Comparison of ENCODE assay signal across 8 mouse cellular contexts in genomic region chr12:112929562-112930352, GRCm38 (mm10). TPM values are rescaled to one million over a fixed set of nuclear protein-coding genes. Genes with fewer than 3 reads are reported as not detected.
A peak's percentile ranks its signal among the peaks of the same experiment; 100 is the strongest.
DNase-seq lines count a peak whose midpoint lies in the region; ATAC-seq and TF ChIP-seq lines count a peak whose summit lies in the region.

Jag2 (minus strand) TSS chr12:112929776.

- in situ Hi-C loops in CH12.LX (cut with MboI; ENCODE audit: low pct_ligation_motif_present, low pct_unique_long_range_greater_than_20kb, low sequenced_read_pairs), result no loop called here

- no peak for DNase-seq in CH12.LX (ENCODE audit: extremely low read depth)
- peak; percentile 89 for DNase-seq in brain, adult 2 months (ENCODE audit: low read depth, low spot score)
- DNase-seq in layer of hippocampus, adult 2 months (ENCODE audit: low spot score in 2 of 2), result peak; percentile 71 to 80
- DNase-seq in urinary bladder, postnatal 14 days (ENCODE audit: low spot score), result peak; percentile 69

- no peak for TF ChIP-seq RAD21 in CH12.LX (IDR thresholded peaks at IDR 0.05; ENCODE audit: low read depth, low read length)

- dilution Hi-C loops in CH12.LX (cut with MboI; ENCODE audit: extremely low pct_ligation_motif_present, extremely low pct_unique_long_range_greater_than_20kb, low sequenced_read_pairs), result no loop called here

- TF ChIP-seq POLR2A in CH12.LX (IDR thresholded peaks at IDR 0.05; ENCODE audit: low read depth, low read length), result no peak

- no peaks in the 10 kb centered on the region for H3K79me2 ChIP-seq in CH12.LX (replicated peaks; ENCODE audit: control insufficient read depth, extremely low read depth, insufficient read depth, poor library complexity, severe bottlenecking)

- peaks cover 12% of the 10 kb centered on the region for H3K9me3 ChIP-seq in CH12.LX (replicated peaks; ENCODE audit: low read length)
- no peaks in the 10 kb centered on the region for H3K9me3 ChIP-seq in forebrain, embryonic 15.5 days
- no peaks in the 10 kb centered on the region for H3K9me3 ChIP-seq in heart, embryonic 16.5 days (replicated peaks; ENCODE audit: control insufficient read depth, low read length)
- no peaks in the 10 kb centered on the region for H3K9me3 ChIP-seq in liver, embryonic 16.5 days (replicated peaks; ENCODE audit: control insufficient read depth, low read length)
- H3K9me3 ChIP-seq in neural tube, embryonic 15.5 days (replicated peaks), result no peaks in the 10 kb centered on the region

- ATAC-seq in forebrain, embryonic 15.5 days (replicated peaks), result peak; percentile 55
- peak; percentile 61 for ATAC-seq in heart, embryonic 16.5 days (replicated peaks; ENCODE audit: extremely low read depth, insufficient read depth, low FRiP score)
- ATAC-seq in liver, embryonic 16.5 days (ENCODE audit: low read depth), result peak; percentile 22; the same call in 1 of the 2 replicates
- peak; percentile 69 for ATAC-seq in neural tube, embryonic 15.5 days (ENCODE audit: low FRiP score)

- TF ChIP-seq CTCF in CH12.LX (conservative IDR thresholded peaks at IDR 0.05 in 1 of 2, IDR thresholded peaks at IDR 0.05 in 1 of 2; ENCODE audit: low read depth in 2 of 2, low read length in 2 of 2), result peak in 1 of 2 experiments; percentile 58; a peak in 2 of 4 replicates
- peak; percentile 77 for TF ChIP-seq CTCF in layer of hippocampus, adult 2 months (conservative IDR thresholded peaks at IDR 0.05)

- WGBS in forebrain, embryonic 15.5 days, result under 1% methylated on average over 75 of the region's 85 CpGs
- 1% methylated on average over 48 of the region's 85 CpGs for whole genome bisulfite sequencing in heart, embryonic 16.5 days
- WGBS in liver, embryonic 16.5 days (ENCODE audit: insufficient replicate concordance), result 1% methylated on average over 66 of the region's 85 CpGs
- WGBS in neural tube, embryonic 15.5 days, result under 1% methylated on average over 71 of the region's 85 CpGs

- peak within 1 kb of the TSS in 1 of 3 experiments; percentile 52 for H3K4me3 ChIP-seq in CH12.LX (replicated peaks in 1 of 3; ENCODE audit: low read depth in 2 of 3, low read length in 2 of 3, poor library complexity in 1 of 3)
- H3K4me3 ChIP-seq in forebrain, embryonic 15.5 days, result peak within 1 kb of the TSS; percentile 75
- peak within 1 kb of the TSS; percentile 67 for H3K4me3 ChIP-seq in heart, embryonic 16.5 days (ENCODE audit: low read length)
- H3K4me3 ChIP-seq in layer of hippocampus, adult 2 months, result peak within 1 kb of the TSS; percentile 73
- peak within 1 kb of the TSS; percentile 49 for H3K4me3 ChIP-seq in liver, embryonic 16.5 days (ENCODE audit: low read depth, low read length)
- peak within 1 kb of the TSS; percentile 74 for H3K4me3 ChIP-seq in neural tube, embryonic 15.5 days (replicated peaks)

- H3K4me1 ChIP-seq in CH12.LX (ENCODE audit: control insufficient read depth in 1 of 2, insufficient read depth in 2 of 2), result peaks cover 10 to 17% of the 10 kb centered on the region in 2 experiments
- peaks cover 26% of the 10 kb centered on the region for H3K4me1 ChIP-seq in forebrain, embryonic 15.5 days
- peaks cover 23% of the 10 kb centered on the region for H3K4me1 ChIP-seq in heart, embryonic 16.5 days (ENCODE audit: control insufficient read depth, insufficient read depth, low read length)
- peaks cover 13% of the 10 kb centered on the region for H3K4me1 ChIP-seq in liver, embryonic 16.5 days (ENCODE audit: control insufficient read depth, low read depth, low read length)
- peaks cover 49% of the 10 kb centered on the region for H3K4me1 ChIP-seq in neural tube, embryonic 15.5 days

- H3K36me3 ChIP-seq in CH12.LX (replicated peaks in 1 of 2; ENCODE audit: control insufficient read depth in 1 of 2, insufficient read depth in 1 of 2, low read length in 1 of 2), result peaks cover 0 to 2% of the 10 kb centered on the region in 2 experiments
- no peaks in the 10 kb centered on the region for H3K36me3 ChIP-seq in forebrain, embryonic 15.5 days
- no peaks in the 10 kb centered on the region for H3K36me3 ChIP-seq in heart, embryonic 16.5 days (ENCODE audit: control insufficient read depth, insufficient read depth)
- H3K36me3 ChIP-seq in liver, embryonic 16.5 days (ENCODE audit: control insufficient read depth, insufficient read depth), result no peaks in the 10 kb centered on the region
- no peaks in the 10 kb centered on the region for H3K36me3 ChIP-seq in neural tube, embryonic 15.5 days

- peaks cover 48% of the 10 kb centered on the region for H3K27me3 ChIP-seq in CH12.LX (replicated peaks)
- peaks cover 29% of the 10 kb centered on the region; the same call in 1 of the 2 replicates for H3K27me3 ChIP-seq in forebrain, embryonic 15.5 days
- H3K27me3 ChIP-seq in heart, embryonic 16.5 days (ENCODE audit: control insufficient read depth, insufficient read depth, low read length), result peaks cover 53% of the 10 kb centered on the region
- peaks cover 60% of the 10 kb centered on the region for H3K27me3 ChIP-seq in liver, embryonic 16.5 days (ENCODE audit: control insufficient read depth, insufficient read depth, low read depth, low read length)
- peaks cover 23% of the 10 kb centered on the region for H3K27me3 ChIP-seq in neural tube, embryonic 15.5 days (replicated peaks)

- no peak within 1 kb of the TSS; the same call in 1 of the 2 replicates for H3K9ac ChIP-seq in CH12.LX (ENCODE audit: insufficient read depth, low read depth)
- H3K9ac ChIP-seq in forebrain, embryonic 15.5 days (replicated peaks), result peak within 1 kb of the TSS; percentile 68
- H3K9ac ChIP-seq in heart, embryonic 16.5 days (ENCODE audit: low read length), result peak within 1 kb of the TSS; percentile 74
- H3K9ac ChIP-seq in liver, embryonic 16.5 days (ENCODE audit: low read depth, low read length), result no peak within 1 kb of the TSS
- peak within 1 kb of the TSS; percentile 66 for H3K9ac ChIP-seq in neural tube, embryonic 15.5 days (replicated peaks)

- H3K27ac ChIP-seq in CH12.LX (ENCODE audit: insufficient read depth, low read depth), result no peak within 1 kb of the TSS
- peak within 1 kb of the TSS; percentile 72 for H3K27ac ChIP-seq in forebrain, embryonic 15.5 days (replicated peaks)
- H3K27ac ChIP-seq in heart, embryonic 16.5 days (ENCODE audit: low read length), result peak within 1 kb of the TSS; percentile 50
- peak within 1 kb of the TSS; percentile 92 for H3K27ac ChIP-seq in layer of hippocampus, adult 2 months
- no peak within 1 kb of the TSS for H3K27ac ChIP-seq in liver, embryonic 16.5 days (ENCODE audit: low read length)
- H3K27ac ChIP-seq in neural tube, embryonic 15.5 days (replicated peaks), result peak within 1 kb of the TSS; percentile 89

- peak within 1 kb of the TSS; percentile 87 for H3K4me2 ChIP-seq in CH12.LX (ENCODE audit: insufficient read depth, low read depth, poor library complexity, severe bottlenecking)
- H3K4me2 ChIP-seq in forebrain, embryonic 15.5 days (replicated peaks), result peak within 1 kb of the TSS; percentile 89
- peak within 1 kb of the TSS; percentile 94 for H3K4me2 ChIP-seq in heart, embryonic 16.5 days (ENCODE audit: low read depth, low read length)
- H3K4me2 ChIP-seq in liver, embryonic 16.5 days (ENCODE audit: low read depth, low read length), result peak within 1 kb of the TSS; percentile 49
- peak within 1 kb of the TSS; percentile 75 for H3K4me2 ChIP-seq in neural tube, embryonic 15.5 days

- TF ChIP-seq EP300 in CH12.LX (IDR thresholded peaks at IDR 0.05; ENCODE audit: low read length), result no peak

TF ChIP-seq in CH12.LX, 34 proteins besides CTCF, POLR2A, EP300 and RAD21:
- TF ChIP-seq JUN (IDR thresholded peaks at IDR 0.05; ENCODE audit: insufficient read depth, low read depth, low read length) (no peak), NELFE (IDR thresholded peaks at IDR 0.05; ENCODE audit: low read depth, low read length) (no peak), POLR2AphosphoS2 (IDR thresholded peaks at IDR 0.05; ENCODE audit: low read depth, low read length) (no peak), MAZ (IDR thresholded peaks at IDR 0.05; ENCODE audit: low read depth, low read length) (peak; percentile 55; the same call in 1 of the 2 replicates), UBTF (IDR thresholded peaks at IDR 0.05; ENCODE audit: low read depth, low read length) (no peak), SMC3 (IDR thresholded peaks at IDR 0.05; ENCODE audit: low read depth, low read length) (no peak), MEF2A (IDR thresholded peaks at IDR 0.05; ENCODE audit: borderline replicate concordance, low read depth, low read length) (no peak), ETS1 (conservative IDR thresholded peaks at IDR 0.05; ENCODE audit: low read depth, low read length) (no peak), MXI1 (IDR thresholded peaks at IDR 0.05; ENCODE audit: low read depth, low read length) (no peak), NRF1 (IDR thresholded peaks at IDR 0.05; ENCODE audit: low read depth, low read length) (0 out of 2 replicates have a peak, but pooled peaks have one; percentile 22), GABPA (IDR thresholded peaks at IDR 0.05; ENCODE audit: insufficient replicate concordance, low read depth, low read length) (no peak)

RNA-seq across cellular contexts. Expression of gene Jag2, which starts in this region (rescaled TPM):
- total RNA-seq in CH12.LX (2012; rRNA removed) (3.8 and 7.6 TPM in 2 replicates), CH12.LX (2014; rRNA removed) (0.34 and 0.69 TPM in 2 replicates)
- polyA plus RNA-seq in CH12.LX (2012; ENCODE audit: insufficient read length, low read depth), result 0.59 and 0.80 TPM in 2 replicates
- polyA plus RNA-seq in forebrain, embryonic 15.5 days (2015; fragmentation: Nextera tagmentation; extraction: Ambion mirVana), result 8.3 and 9.1 TPM in 2 replicates
- 4.0 and 5.4 TPM in 2 replicates for polyA plus RNA-seq in heart, embryonic 16.5 days (2015; fragmentation: Nextera tagmentation; extraction: Ambion mirVana)
- total RNA-seq in layer of hippocampus, adult 2 months (2021), result 10 to 100 TPM; 44.1 to 52.1 TPM
- polyA plus RNA-seq in liver, embryonic 16.5 days (2015; fragmentation: Nextera tagmentation; extraction: Ambion mirVana), result 0.21 and 0.34 TPM in 2 replicates
- 13.6 and 14.8 TPM in 2 replicates for polyA plus RNA-seq in neural tube, embryonic 15.5 days (2015; fragmentation: Nextera tagmentation; extraction: Ambion mirVana)

Comparison
In these comparisons a context has a peak if more than half of its experiments do, and no peak if none do; other contexts are left out.
1. RNA of gene Jag2 (total RNA-seq): 44.1 to 52.1 TPM in layer of hippocampus, adult 2 months; 0.34 to 7.6 TPM in CH12.LX; every median in the first group is over 4 times any median in the second.
2. Peak in ATAC-seq, H3K4me3 ChIP-seq and H3K4me2 ChIP-seq in liver, embryonic 16.5 days; RNA of the gene not detected or under 1 TPM.
3. H3K27ac ChIP-seq: peak in forebrain, embryonic 15.5 days (single experiment), heart, embryonic 16.5 days (single experiment), layer of hippocampus, adult 2 months (single experiment) and neural tube, embryonic 15.5 days (single experiment); none in CH12.LX (single experiment) and liver, embryonic 16.5 days (single experiment).
4. H3K9ac ChIP-seq: peak in forebrain, embryonic 15.5 days (single experiment), heart, embryonic 16.5 days (single experiment) and neural tube, embryonic 15.5 days (single experiment); none in CH12.LX (single experiment) and liver, embryonic 16.5 days (single experiment).
5. Peak in every context shown above with its lines, with median percentiles within 50 percentile points of each other: H3K4me2 ChIP-seq and ATAC-seq.